Mouse (Mus musculus): ENCODE measurements around the gene Cers6. TPM values are rescaled to one million over a fixed set of nuclear protein-coding genes. Genes with fewer than 3 reads are reported as not detected.

Gene Cers6
- polyA plus RNA-seq, 1 experiment from 2014 or later = 34.0 TPM

DNA sequence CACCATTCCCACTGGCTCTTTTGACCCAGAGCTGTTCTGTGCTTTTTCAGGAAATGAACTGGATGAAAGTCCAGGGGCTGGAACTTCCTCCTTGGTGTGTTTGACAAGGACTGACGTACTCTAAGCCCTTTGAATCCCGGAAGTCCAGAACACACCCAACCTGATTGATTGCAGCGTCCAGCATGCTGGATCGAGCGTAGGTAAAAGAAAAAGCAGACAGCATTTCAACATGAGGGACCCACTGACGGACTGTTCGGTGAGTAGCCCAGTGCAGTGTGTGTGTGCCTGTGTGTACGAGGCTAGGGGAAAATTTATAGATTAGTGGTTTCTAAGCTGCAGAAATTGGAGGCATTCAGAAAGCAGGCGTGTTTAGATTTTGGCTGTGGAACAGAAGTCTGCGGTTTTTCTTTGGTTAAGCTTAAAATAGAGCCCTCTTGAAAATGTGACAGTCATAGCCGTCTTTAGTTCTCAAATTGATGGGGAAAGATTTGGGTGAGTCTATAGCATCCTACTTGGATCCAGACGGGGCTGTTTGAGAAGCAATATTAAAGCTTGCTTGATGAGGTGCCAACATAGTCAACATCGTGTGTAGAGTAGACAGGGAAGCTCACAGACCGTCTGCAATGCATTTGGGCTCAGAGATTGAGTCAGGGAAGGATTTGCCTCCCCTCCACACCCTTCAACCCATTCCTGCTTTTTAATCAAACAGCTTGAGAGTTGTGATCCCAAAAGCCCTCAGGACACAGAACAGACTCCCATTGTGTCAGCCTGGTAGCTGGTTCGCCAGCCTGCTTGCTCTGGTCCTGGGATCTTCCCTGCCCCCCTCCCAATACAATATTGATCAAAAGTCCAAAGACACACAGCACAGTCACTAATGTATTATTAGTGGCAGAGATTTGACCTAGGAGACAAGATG, 274.7 kb downstream of the Cers6 start, which contains the start of gene Nostrin:
Gene Nostrin, plus strand, starts transcription at position 140 of the 916 bp plus-strand sequence.
- Histone ChIP-seq H3K9ac (ENCODE audit: low read length) (no peak within 1 kb of the TSS), H3K4me2 (no peak within 1 kb of the TSS), H3K4me3 (ENCODE audit: low read depth, low read length) (no peak within 1 kb of the TSS), H3K27me3 (ENCODE audit: control insufficient read depth, insufficient read depth, low read length) (no peaks in the 10 kb centered on the region), H3K27ac (ENCODE audit: low read depth, low read length) (no peak within 1 kb of the TSS), H3K9me3 (ENCODE audit: control insufficient read depth, low read length) (no peaks in the 10 kb centered on the region), H3K4me1 (ENCODE audit: control insufficient read depth, insufficient read depth, low read length) (no peaks in the 10 kb centered on the region), H3K36me3 (ENCODE audit: control insufficient read depth, insufficient read depth, low read length) (no peaks in the 10 kb centered on the region)
- no peak for ATAC-seq (ENCODE audit: low FRiP score)
- DNase-seq (ENCODE audit: low spot score, missing footprints) = peak; percentile 72
- WGBS = 80% methylated on average over 15 of the region's 15 CpGs

DNA sequence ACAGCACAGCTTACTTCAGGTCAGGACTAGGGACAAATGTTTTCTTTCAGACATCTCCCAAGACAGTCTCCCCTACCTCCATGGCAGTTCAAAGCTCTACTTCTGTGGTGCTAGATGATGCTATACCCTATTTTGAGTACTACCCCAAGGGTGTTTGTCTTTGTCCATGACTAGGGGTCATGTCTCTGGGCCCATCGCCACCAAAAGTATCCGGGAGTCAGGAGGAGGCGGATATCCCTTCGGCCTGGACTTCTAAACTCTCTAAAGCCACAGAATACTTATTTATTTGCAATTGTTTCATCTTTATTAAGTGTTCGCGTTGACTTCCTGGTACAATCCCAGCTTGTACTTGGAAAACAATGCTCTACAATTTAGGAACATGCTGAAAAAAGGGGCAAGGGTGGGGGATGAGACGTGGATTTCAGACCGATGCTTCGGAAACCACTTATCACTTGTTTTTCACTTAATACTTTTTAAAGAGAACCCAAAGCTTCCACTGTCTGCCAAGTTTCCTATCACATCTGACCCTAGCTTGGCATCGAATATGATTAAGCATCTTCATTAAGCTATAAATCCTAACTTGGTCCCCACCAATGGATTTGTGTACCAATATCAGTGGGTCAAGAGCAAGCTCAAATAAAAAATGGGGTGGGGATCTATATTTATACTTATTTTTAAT, 276.3 kb downstream of the Cers6 start:
- H3K36me3 ChIP-seq (ENCODE audit: control insufficient read depth, insufficient read depth, low read length) = no peaks in the 10 kb centered on the region
- ATAC-seq (ENCODE audit: low FRiP score) = no peak
- WGBS = 90% methylated on average over 10 of the region's 10 CpGs

DNA sequence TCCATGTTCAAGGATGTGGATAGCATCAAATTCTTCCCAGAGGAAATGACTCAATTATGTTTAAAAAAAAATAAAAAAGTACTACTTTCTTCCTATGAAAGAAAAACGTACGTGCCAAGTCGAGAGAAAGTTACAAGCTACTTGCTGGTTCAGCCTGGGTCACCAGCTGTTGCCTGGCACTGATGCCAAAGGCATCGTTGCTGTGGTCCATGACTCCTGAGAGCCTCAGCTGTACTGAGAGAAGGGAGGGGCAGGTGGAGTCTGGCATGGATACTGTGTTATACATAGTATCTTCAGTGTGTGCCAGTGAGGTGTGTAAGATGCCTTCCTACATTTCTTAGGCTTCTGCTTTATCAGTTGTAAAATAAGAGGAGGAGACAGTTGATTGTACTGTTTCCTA, 277.5 kb downstream of the Cers6 start:
- Histone ChIP-seq H3K27me3 (ENCODE audit: control insufficient read depth, insufficient read depth, low read length) (no peaks in the 10 kb centered on the region), H3K4me1 (ENCODE audit: control insufficient read depth, insufficient read depth, low read length) (no peaks in the 10 kb centered on the region), H3K9ac (ENCODE audit: low read length) (no peak overlapping the region), H3K36me3 (ENCODE audit: control insufficient read depth, insufficient read depth, low read length) (no peaks in the 10 kb centered on the region), H3K27ac (ENCODE audit: low read depth, low read length) (no peak overlapping the region), H3K9me3 (ENCODE audit: control insufficient read depth, low read length) (no peaks in the 10 kb centered on the region), H3K4me3 (ENCODE audit: low read depth, low read length) (no peak overlapping the region), H3K4me2 (no peak overlapping the region)
- WGBS = 93% methylated on average over 4 of the region's 4 CpGs
- ATAC-seq (ENCODE audit: low FRiP score) (no peak), DNase-seq (ENCODE audit: low spot score, missing footprints) (no peak)

More for the DNA sequence above, 276.3 kb downstream of the Cers6 start:
- H3K4me3 ChIP-seq (ENCODE audit: low read depth, low read length) = no peak overlapping the region
- H3K4me2 ChIP-seq = no peak overlapping the region
- DNase-seq (ENCODE audit: low spot score, missing footprints) = no peak
- H3K27me3 ChIP-seq (ENCODE audit: control insufficient read depth, insufficient read depth, low read length) = no peaks in the 10 kb centered on the region
- no peaks in the 10 kb centered on the region for H3K9me3 ChIP-seq (ENCODE audit: control insufficient read depth, low read length)
- no peaks in the 10 kb centered on the region for H3K4me1 ChIP-seq (ENCODE audit: control insufficient read depth, insufficient read depth, low read length)
- no peak overlapping the region for H3K27ac ChIP-seq (ENCODE audit: low read depth, low read length)
- no peak overlapping the region for H3K9ac ChIP-seq (ENCODE audit: low read length)

DNA sequence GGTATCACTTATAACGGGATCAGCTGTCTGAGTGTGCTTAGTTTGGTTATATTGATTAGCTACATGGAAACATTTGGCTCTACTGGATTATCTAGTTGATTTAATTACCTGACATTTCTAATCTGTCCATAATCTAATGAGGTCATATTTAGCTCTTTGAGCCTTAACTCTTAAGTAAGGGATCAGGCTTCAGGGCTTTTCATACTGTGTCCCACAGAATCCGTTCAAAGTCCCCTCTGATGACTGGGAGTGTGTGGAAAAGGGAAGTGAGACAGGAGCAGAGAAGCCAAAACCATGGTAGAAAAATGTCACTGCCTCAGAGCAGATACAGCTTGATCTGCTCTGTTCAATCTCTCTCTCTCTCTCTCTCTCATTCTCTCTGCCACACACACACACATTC, 279.0 kb downstream of the Cers6 start:
- no peak for DNase-seq (ENCODE audit: low spot score, missing footprints)
- H3K9ac ChIP-seq (ENCODE audit: low read length) = no peak overlapping the region
- no peak overlapping the region for H3K27ac ChIP-seq (ENCODE audit: low read depth, low read length)
- no peaks in the 10 kb centered on the region for H3K9me3 ChIP-seq (ENCODE audit: control insufficient read depth, low read length)
- no peak overlapping the region for H3K4me2 ChIP-seq
- H3K36me3 ChIP-seq (ENCODE audit: control insufficient read depth, insufficient read depth, low read length) = no peaks in the 10 kb centered on the region
- 65% methylated on average over 2 of the region's 2 CpGs for WGBS
- H3K4me1 ChIP-seq (ENCODE audit: control insufficient read depth, insufficient read depth, low read length) = no peaks in the 10 kb centered on the region
- ATAC-seq (ENCODE audit: low FRiP score) = no peak
- H3K27me3 ChIP-seq (ENCODE audit: control insufficient read depth, insufficient read depth, low read length) = no peaks in the 10 kb centered on the region
- no peak overlapping the region for H3K4me3 ChIP-seq (ENCODE audit: low read depth, low read length)

DNA sequence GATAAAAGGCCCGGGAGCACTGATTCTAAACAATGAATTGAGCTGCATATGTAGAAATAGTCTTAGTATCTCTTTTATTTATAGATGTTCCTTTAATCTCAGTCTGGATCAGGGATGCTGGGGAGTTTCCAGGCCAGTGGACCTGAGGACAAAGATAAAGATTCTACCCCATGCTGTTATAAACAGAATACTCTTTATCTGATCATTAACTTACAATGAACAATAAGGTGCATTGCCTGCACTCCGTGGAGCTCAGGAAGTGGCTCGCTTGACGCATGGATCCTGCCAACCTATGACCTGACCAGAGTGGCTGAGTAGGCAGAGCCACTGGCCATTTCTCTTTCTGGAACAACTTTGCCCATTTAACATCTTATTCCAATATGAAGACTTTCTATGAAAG, 279.6 kb downstream of the Cers6 start:
- no peaks in the 10 kb centered on the region for H3K36me3 ChIP-seq (ENCODE audit: control insufficient read depth, insufficient read depth, low read length)
- no peak overlapping the region for H3K9ac ChIP-seq (ENCODE audit: low read length)
- no peaks in the 10 kb centered on the region for H3K9me3 ChIP-seq (ENCODE audit: control insufficient read depth, low read length)
- H3K4me2 ChIP-seq = no peak overlapping the region
- no peaks in the 10 kb centered on the region for H3K4me1 ChIP-seq (ENCODE audit: control insufficient read depth, insufficient read depth, low read length)
- H3K27me3 ChIP-seq (ENCODE audit: control insufficient read depth, insufficient read depth, low read length) = no peaks in the 10 kb centered on the region
- 72% methylated on average over 4 of the region's 4 CpGs for WGBS
- peak; percentile 51 for DNase-seq (ENCODE audit: low spot score, missing footprints)
- H3K4me3 ChIP-seq (ENCODE audit: low read depth, low read length) = no peak overlapping the region
- ATAC-seq (ENCODE audit: low FRiP score) = no peak
- no peak overlapping the region for H3K27ac ChIP-seq (ENCODE audit: low read depth, low read length)

GRCm38 (mm10) chr2:69148691-69149090, 287.4 kb downstream of the Cers6 start:
- H3K9me3 ChIP-seq (ENCODE audit: control insufficient read depth, low read length) = no peaks in the 10 kb centered on the region
- DNase-seq (ENCODE audit: low spot score, missing footprints) = no peak
- no peak overlapping the region for H3K4me2 ChIP-seq
- ATAC-seq (ENCODE audit: low FRiP score) = no peak
- H3K4me1 ChIP-seq (ENCODE audit: control insufficient read depth, insufficient read depth, low read length) = no peaks in the 10 kb centered on the region
- H3K4me3 ChIP-seq (ENCODE audit: low read depth, low read length) = no peak overlapping the region
- H3K27me3 ChIP-seq (ENCODE audit: control insufficient read depth, insufficient read depth, low read length) = no peaks in the 10 kb centered on the region
- WGBS = 72% methylated on average over 3 of the region's 3 CpGs
- H3K27ac ChIP-seq (ENCODE audit: low read depth, low read length) = no peak overlapping the region
- no peaks in the 10 kb centered on the region for H3K36me3 ChIP-seq (ENCODE audit: control insufficient read depth, insufficient read depth, low read length)
- no peak overlapping the region for H3K9ac ChIP-seq (ENCODE audit: low read length)

DNA sequence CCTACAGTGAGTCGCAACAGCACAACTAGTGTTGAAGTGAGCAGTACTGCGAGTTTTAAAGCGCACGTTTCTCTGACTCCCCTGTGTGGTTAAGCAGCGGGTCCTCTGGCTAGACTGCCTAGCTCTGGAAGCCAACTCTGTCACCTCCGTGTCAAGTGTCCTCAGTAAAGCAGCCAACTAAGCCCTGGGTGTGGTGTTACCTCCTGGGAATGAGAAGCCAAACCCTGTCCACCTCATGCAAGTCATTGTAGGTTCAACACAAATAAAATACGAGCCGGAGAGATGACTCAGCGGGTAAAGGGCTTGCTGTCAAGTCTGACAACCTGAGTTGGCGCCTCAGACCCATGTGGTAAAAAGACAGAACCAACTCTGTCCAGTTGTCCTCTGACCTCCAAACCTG, 287.9 kb downstream of the Cers6 start:
- Histone ChIP-seq H3K4me3 (ENCODE audit: low read depth, low read length) (no peak overlapping the region), H3K27ac (ENCODE audit: low read depth, low read length) (no peak overlapping the region), H3K36me3 (ENCODE audit: control insufficient read depth, insufficient read depth, low read length) (no peaks in the 10 kb centered on the region), H3K9me3 (ENCODE audit: control insufficient read depth, low read length) (no peaks in the 10 kb centered on the region), H3K9ac (ENCODE audit: low read length) (no peak overlapping the region), H3K4me1 (ENCODE audit: control insufficient read depth, insufficient read depth, low read length) (no peaks in the 10 kb centered on the region), H3K4me2 (no peak overlapping the region), H3K27me3 (ENCODE audit: control insufficient read depth, insufficient read depth, low read length) (no peaks in the 10 kb centered on the region)
- DNase-seq (ENCODE audit: low spot score, missing footprints) (no peak), ATAC-seq (ENCODE audit: low FRiP score) (no peak)
- 92% methylated on average over 10 of the region's 10 CpGs for WGBS

DNA sequence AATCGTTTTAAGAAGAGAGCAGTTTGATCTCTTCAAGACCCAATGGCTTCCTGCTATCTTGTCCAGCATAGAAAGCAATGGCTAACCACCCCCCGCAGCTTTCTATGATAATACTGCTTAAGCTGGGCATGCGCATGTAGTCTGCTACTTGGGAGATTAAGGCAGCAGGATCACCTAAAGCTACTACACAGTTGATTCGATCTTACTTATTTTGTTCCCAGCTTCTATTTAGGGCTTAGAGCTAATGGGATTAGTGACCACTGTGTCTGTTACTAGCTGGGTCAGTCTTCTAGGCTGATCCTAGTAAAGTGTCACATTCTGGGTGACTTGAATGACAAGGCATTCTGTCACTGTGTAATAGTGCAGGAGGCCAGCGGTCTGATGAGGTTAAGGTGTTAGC, 289.6 kb downstream of the Cers6 start:
- H3K4me1 ChIP-seq (ENCODE audit: control insufficient read depth, insufficient read depth, low read length) = no peaks in the 10 kb centered on the region
- H3K4me2 ChIP-seq = no peak overlapping the region
- H3K9ac ChIP-seq (ENCODE audit: low read length) = no peak overlapping the region
- H3K27me3 ChIP-seq (ENCODE audit: control insufficient read depth, insufficient read depth, low read length) = no peaks in the 10 kb centered on the region
- DNase-seq (ENCODE audit: low spot score, missing footprints) (peak; percentile 90), ATAC-seq (ENCODE audit: low FRiP score) (peak; percentile 40; the same call in 1 of the 2 replicates)
- WGBS = 26% methylated on average over 5 of the region's 5 CpGs
- no peak overlapping the region for H3K4me3 ChIP-seq (ENCODE audit: low read depth, low read length)
- H3K36me3 ChIP-seq (ENCODE audit: control insufficient read depth, insufficient read depth, low read length) = no peaks in the 10 kb centered on the region
- no peaks in the 10 kb centered on the region for H3K9me3 ChIP-seq (ENCODE audit: control insufficient read depth, low read length)
- H3K27ac ChIP-seq (ENCODE audit: low read depth, low read length) = no peak overlapping the region

DNA sequence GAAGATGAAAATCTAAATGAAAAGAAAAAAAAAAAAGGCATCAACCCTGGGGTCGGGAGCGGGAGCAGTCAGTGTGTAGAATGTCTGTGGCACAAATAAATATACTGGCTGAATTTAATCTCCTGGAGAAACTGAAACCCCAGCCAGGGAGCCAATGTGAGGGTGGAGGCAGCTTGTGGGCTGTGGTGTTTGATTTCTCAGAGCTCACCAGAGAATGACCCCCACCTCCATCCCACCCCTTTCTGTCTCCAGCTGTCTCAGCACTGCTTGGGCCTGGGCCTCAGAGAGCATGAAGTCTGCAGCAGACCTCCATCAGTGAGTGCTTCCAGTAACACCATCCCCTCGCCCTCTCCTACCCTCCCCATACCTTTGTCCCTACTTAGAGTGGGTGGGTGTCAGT, 294.6 kb downstream of the Cers6 start:
- no peak overlapping the region for H3K4me2 ChIP-seq
- H3K27me3 ChIP-seq (ENCODE audit: control insufficient read depth, insufficient read depth, low read length) = no peaks in the 10 kb centered on the region
- no peaks in the 10 kb centered on the region for H3K9me3 ChIP-seq (ENCODE audit: control insufficient read depth, low read length)
- H3K27ac ChIP-seq (ENCODE audit: low read depth, low read length) = no peak overlapping the region
- H3K4me1 ChIP-seq (ENCODE audit: control insufficient read depth, insufficient read depth, low read length) = no peaks in the 10 kb centered on the region
- WGBS = 65% methylated on average over 3 of the region's 3 CpGs
- DNase-seq (ENCODE audit: low spot score, missing footprints) (no peak), ATAC-seq (ENCODE audit: low FRiP score) (no peak)
- H3K36me3 ChIP-seq (ENCODE audit: control insufficient read depth, insufficient read depth, low read length) = no peaks in the 10 kb centered on the region
- H3K4me3 ChIP-seq (ENCODE audit: low read depth, low read length) = no peak overlapping the region
- no peak overlapping the region for H3K9ac ChIP-seq (ENCODE audit: low read length)
